Mouse (Mus musculus) left cerebral cortex, adult 2 months (tissue): ENCODE results near the gene Nxpe4. TPM values are rescaled to one million over a fixed set of nuclear protein-coding genes. Genes with fewer than 3 reads are reported as not detected.
A peak's percentile ranks its signal among the peaks of the same experiment; 100 is the strongest.

Source experiments
- DNase-seq, 2 experiments: peaks; one replicate each; pipeline ENCODE4 v3.0.0; 2021 to 2022; ENCODE audit warnings: low spot score in 2 of 2, mixed read lengths in 1 of 2; ENCODE audit errors: extremely low spot score in 1 of 2
- H3K27ac ChIP-seq: fragments of 200-600 bp; 2 replicates; pipeline ENCODE4 v1.8.1; 2022
- H3K4me3 ChIP-seq: fragments of 200-600 bp; 2 replicates; pipeline ENCODE4 v1.8.1; 2022
- CTCF ChIP-seq: fragments of 200-600 bp; IDR thresholded peaks from 2 replicates; pipeline ENCODE4 v1.8.1; 2022; ENCODE audit warnings: antibody characterized with exemption, mild to moderate bottlenecking, moderate library complexity
- intact Hi-C: fragments of 180-260 bp; cut with DNase I; formaldehyde crosslinking; loops from one replicate; pipeline ENCODE4 v1.15.1; 2025
- total RNA-seq, 2 experiments: library from RNA; stranded (reverse); gene quantifications; 2 replicates each; pipeline ENCODE4 v1.2.3; 2021

The Nxpe4 gene
- total RNA-seq, 2 experiments from 2014 or later: 10.8 to 13.5 TPM

GRCm38 (mm10) chr9:48188854-48189253 lies 27.0 kb downstream of the Nxpe4 start:
- TF ChIP-seq CTCF: no peak
- H3K27ac ChIP-seq: no peak overlapping the region
- no peak overlapping the region for H3K4me3 ChIP-seq
- DNase-seq: no peak
- intact Hi-C loops: no loop called here

- no peak for TF ChIP-seq CTCF
- Histone ChIP-seq H3K27ac (no peak overlapping the region), H3K4me3 (no peak overlapping the region)
- intact Hi-C loops: no loop called here
- DNase-seq: no peak
Observed at GRCm38 (mm10) chr9:48197458-48197884, 35.6 kb downstream of the Nxpe4 start.

- intact Hi-C loops: no loop called here
- no peak overlapping the region for H3K4me3 ChIP-seq
- DNase-seq: no peak
- no peak for TF ChIP-seq CTCF
- H3K27ac ChIP-seq: no peak overlapping the region
Observed at GRCm38 (mm10) chr9:48210970-48211369, 49.1 kb downstream of the Nxpe4 start.

- intact Hi-C loops: no loop called here
- no peak for DNase-seq
- no peak for TF ChIP-seq CTCF
Observed at GRCm38 (mm10) chr9:48211912-48212311, 50.1 kb downstream of the Nxpe4 start.

GRCm38 (mm10) chr9:48214751-48215150 lies 52.9 kb downstream of the Nxpe4 start:
- Histone ChIP-seq H3K27ac (no peak overlapping the region), H3K4me3 (no peak overlapping the region)
- TF ChIP-seq CTCF: no peak
- intact Hi-C loops: loop anchor here (2.0 kb wide), 1 partner anchor 36 kb away; no protein-coding TSS in a partner anchor
- no peak for DNase-seq

More at GRCm38 (mm10) chr9:48211912-48212311, 50.1 kb downstream of the Nxpe4 start:
- H3K27ac ChIP-seq: no peak overlapping the region
- H3K4me3 ChIP-seq: no peak overlapping the region

- intact Hi-C loops: no loop called here
- no peak overlapping the region for H3K4me3 ChIP-seq
- H3K27ac ChIP-seq: peak overlapping the region; percentile 44; the same call in 1 of the 2 replicates
- DNase-seq: no peak
- TF ChIP-seq CTCF: no peak
Observed at GRCm38 (mm10) chr9:48216091-48217001, 54.5 kb downstream of the Nxpe4 start.

GRCm38 (mm10) chr9:48230706-48231105 lies 68.9 kb downstream of the Nxpe4 start:
- no peak overlapping the region; the same call in 1 of the 2 replicates for H3K27ac ChIP-seq
- no peak for DNase-seq
- intact Hi-C loops: no loop called here
- TF ChIP-seq CTCF: no peak
- no peak overlapping the region for H3K4me3 ChIP-seq

GRCm38 (mm10) chr9:48236455-48236854 lies 74.6 kb downstream of the Nxpe4 start:
- intact Hi-C loops: no loop called here
- H3K27ac ChIP-seq: no peak overlapping the region
- DNase-seq: no peak
- TF ChIP-seq CTCF: no peak
- H3K4me3 ChIP-seq: no peak overlapping the region

- Histone ChIP-seq H3K4me3 (no peak overlapping the region), H3K27ac (no peak overlapping the region)
- DNase-seq: peak; percentile 39 to 50
- peak; percentile 72 for TF ChIP-seq CTCF
- intact Hi-C loops: no loop called here
Observed at GRCm38 (mm10) chr9:48238153-48238755, 76.4 kb downstream of the Nxpe4 start.

- intact Hi-C loops: no loop called here
- Histone ChIP-seq H3K4me3 (no peak overlapping the region), H3K27ac (no peak overlapping the region)
- no peak for TF ChIP-seq CTCF
- no peak for DNase-seq
Observed at GRCm38 (mm10) chr9:48239461-48239860, 77.6 kb downstream of the Nxpe4 start.

- intact Hi-C loops: no loop called here
- no peak for DNase-seq
- Histone ChIP-seq H3K27ac (no peak overlapping the region), H3K4me3 (no peak overlapping the region)
- TF ChIP-seq CTCF: no peak
Observed at GRCm38 (mm10) chr9:48240431-48240830, 78.6 kb downstream of the Nxpe4 start.

GRCm38 (mm10) chr9:48241791-48242190 lies 80.0 kb downstream of the Nxpe4 start:
- Histone ChIP-seq H3K4me3 (no peak overlapping the region), H3K27ac (no peak overlapping the region)
- TF ChIP-seq CTCF: no peak
- no peak for DNase-seq
- intact Hi-C loops: no loop called here
